Mouse (Mus musculus) limb, embryonic 11.5 days (tissue): ENCODE results near the gene Cep97. TPM values are rescaled to one million over a fixed set of nuclear protein-coding genes. Genes with fewer than 3 reads are reported as not detected.
"Not testable (repeated sequence)": the region's sequence is repeated elsewhere in the genome, so short reads cannot be mapped to it uniquely, and the experiment has no call there.

Source experiments
- ATAC-seq: fragments of 200-750 bp; cut with Nextera tagmentation; 2 replicates; pipeline ENCODE4 v1.8.0; 2017; ENCODE audit warnings: low read depth; ENCODE audit not compliant: insufficient number of reproducible peaks, low FRiP score, low TSS enrichment
- DNase-seq: peaks from one replicate; pipeline ENCODE4 v3.0.0-alpha.2; 2015; ENCODE audit warnings: low spot score
- H3K27ac ChIP-seq: fragments of 300-500 bp; sonication (generic); replicated peaks from 2 replicates; pipeline ENCODE4 v1.5.1; 2014; ENCODE audit warnings: low read depth, mild to moderate bottlenecking, low read length
- H3K27me3 ChIP-seq: fragments of 300-500 bp; sonication (generic); 2 replicates; pipeline ENCODE4 v1.6.1; 2014; ENCODE audit warnings: mild to moderate bottlenecking, low read length, mixed read lengths; ENCODE audit not compliant: control insufficient read depth, insufficient read depth
- H3K36me3 ChIP-seq: fragments of 300-500 bp; sonication (generic); 2 replicates; pipeline ENCODE4 v1.6.1; 2014; ENCODE audit warnings: mild to moderate bottlenecking, low read length, moderate library complexity, mixed read lengths; ENCODE audit not compliant: control insufficient read depth, insufficient read depth
- H3K4me1 ChIP-seq: fragments of 300-500 bp; sonication (generic); 2 replicates; pipeline ENCODE4 v1.6.1; 2014; ENCODE audit warnings: low read length, mixed read lengths; ENCODE audit not compliant: control insufficient read depth, insufficient read depth
- H3K4me2 ChIP-seq: fragments of 300-500 bp; sonication (generic); 2 replicates; pipeline ENCODE4 v1.6.1; 2014; ENCODE audit warnings: low read depth, mild to moderate bottlenecking, moderate library complexity; ENCODE audit not compliant: severe bottlenecking
- H3K4me3 ChIP-seq: fragments of 300-500 bp; sonication (generic); 2 replicates; pipeline ENCODE4 v1.5.1; 2014; ENCODE audit warnings: low read depth, low read length
- H3K9ac ChIP-seq: fragments of 300-500 bp; sonication (generic); 2 replicates; pipeline ENCODE4 v1.6.1; 2014; ENCODE audit warnings: mild to moderate bottlenecking, low read length
- H3K9me3 ChIP-seq: fragments of 300-500 bp; sonication (generic); 2 replicates; pipeline ENCODE4 v1.6.1; 2016; ENCODE audit warnings: low read length; ENCODE audit not compliant: control insufficient read depth
- WGBS: fragments of 180-500 bp; shearing (Covaris S2); extraction: QIAGEN DNeasy Blood & Tissue Kit; methylation state at CpG from one replicate; pipeline ENCODE4 v1.1.7; 2014; 5-methylcytosine and 5-hydroxymethylcytosine counted together
- polyA plus RNA-seq: library from polyadenylated mRNA; unstranded; fragments of >200 nt; fragmentation: Nextera tagmentation; extraction: Ambion mirVana; gene quantifications from 2 replicates; pipeline ENCODE4 v1.2.1, GENCODE M21; 2014

Gene Cep97
- polyA plus RNA-seq, 1 experiment from 2014 or later = 16.0 TPM

- H3K4me3 ChIP-seq = no peak overlapping the region
- peak; percentile 57 for DNase-seq
- no peak overlapping the region for H3K9ac ChIP-seq
- no peaks in the 10 kb centered on the region for H3K27me3 ChIP-seq
- no peak overlapping the region for H3K4me2 ChIP-seq
- no peaks in the 10 kb centered on the region for H3K9me3 ChIP-seq
- H3K36me3 ChIP-seq = peaks cover 15% of the 10 kb centered on the region; the same call in 1 of the 2 replicates
- H3K27ac ChIP-seq = no peak overlapping the region
- H3K4me1 ChIP-seq = no peaks in the 10 kb centered on the region
- 82% methylated on average over 3 of the region's 3 CpGs for WGBS
- ATAC-seq = no peak
Measured at GRCm38 (mm10) chr16:55969147-55969546, 34.5 kb upstream of the Cep97 start.

GRCm38 (mm10) chr16:55967221-55967620 lies 32.6 kb upstream of the Cep97 start:
- no peaks in the 10 kb centered on the region for H3K9me3 ChIP-seq
- no peak overlapping the region for H3K27ac ChIP-seq
- peaks cover 15% of the 10 kb centered on the region; the same call in 1 of the 2 replicates for H3K36me3 ChIP-seq
- peak overlapping the region; percentile 96 for H3K9ac ChIP-seq
- WGBS = 38% methylated on average over 1 of the region's 1 CpGs
- H3K4me1 ChIP-seq = no peaks in the 10 kb centered on the region
- no peak for ATAC-seq
- peak overlapping the region; percentile 83 for H3K4me3 ChIP-seq
- DNase-seq = no peak
- no peaks in the 10 kb centered on the region for H3K27me3 ChIP-seq
- peak overlapping the region; percentile 73 for H3K4me2 ChIP-seq

- Histone ChIP-seq H3K9me3 (no peaks in the 10 kb centered on the region), H3K27ac (peak within 1 kb of the TSS; percentile 77), H3K4me2 (peak within 1 kb of the TSS; percentile 73), H3K27me3 (no peaks in the 10 kb centered on the region), H3K4me1 (no peaks in the 10 kb centered on the region), H3K9ac (peak within 1 kb of the TSS; percentile 96), H3K4me3 (peak within 1 kb of the TSS; percentile 83), H3K36me3 (peaks cover 9% of the 10 kb centered on the region; the same call in 1 of the 2 replicates)
- ATAC-seq = peak; percentile 93
- DNase-seq = peak; percentile 98
- WGBS = under 1% methylated on average over 42 of the region's 42 CpGs
Measured at GRCm38 (mm10) chr16:55966212-55966871, 31.7 kb upstream of the Cep97 start, which contains the start of gene Rpl24. Rpl24 (plus strand) TSS chr16:55966275.

- Histone ChIP-seq H3K4me3 (no peak overlapping the region), H3K36me3 (no peaks in the 10 kb centered on the region), H3K4me2 (no peak overlapping the region), H3K27me3 (no peaks in the 10 kb centered on the region), H3K4me1 (no peaks in the 10 kb centered on the region), H3K9ac (no peak overlapping the region), H3K9me3 (no peaks in the 10 kb centered on the region), H3K27ac (no peak overlapping the region)
- DNase-seq (peak; percentile 59), ATAC-seq (no peak)
- WGBS = 65% methylated on average over 4 of the region's 4 CpGs
Measured at GRCm38 (mm10) chr16:55964126-55964949, 29.7 kb upstream of the Cep97 start.

- H3K4me2 ChIP-seq, H3K9ac ChIP-seq, DNase-seq, H3K36me3 ChIP-seq, ATAC-seq, H3K4me1 ChIP-seq, H3K4me3 ChIP-seq, H3K9me3 ChIP-seq, H3K27ac ChIP-seq, H3K27me3 ChIP-seq: not testable (repeated sequence)
- WGBS = 87% methylated on average over 6 of the region's 11 CpGs
Measured at GRCm38 (mm10) chr16:55963068-55963467, 28.4 kb upstream of the Cep97 start.

GRCm38 (mm10) chr16:55954196-55954595 lies 19.5 kb upstream of the Cep97 start:
- DNase-seq, H3K9ac ChIP-seq, H3K4me2 ChIP-seq, H3K9me3 ChIP-seq, H3K27ac ChIP-seq, H3K4me1 ChIP-seq, ATAC-seq, H3K36me3 ChIP-seq, H3K4me3 ChIP-seq, H3K27me3 ChIP-seq: not testable (repeated sequence)
- WGBS = 90% methylated on average over 9 of the region's 9 CpGs

GRCm38 (mm10) chr16:55952771-55953170 lies 18.1 kb upstream of the Cep97 start:
- Histone ChIP-seq H3K27ac (no peak overlapping the region), H3K36me3 (no peaks in the 10 kb centered on the region), H3K9ac (no peak overlapping the region), H3K27me3 (no peaks in the 10 kb centered on the region), H3K4me1 (no peaks in the 10 kb centered on the region), H3K4me2 (no peak overlapping the region), H3K9me3 (no peaks in the 10 kb centered on the region), H3K4me3 (no peak overlapping the region)
- DNase-seq (no peak), ATAC-seq (no peak)

DNA sequence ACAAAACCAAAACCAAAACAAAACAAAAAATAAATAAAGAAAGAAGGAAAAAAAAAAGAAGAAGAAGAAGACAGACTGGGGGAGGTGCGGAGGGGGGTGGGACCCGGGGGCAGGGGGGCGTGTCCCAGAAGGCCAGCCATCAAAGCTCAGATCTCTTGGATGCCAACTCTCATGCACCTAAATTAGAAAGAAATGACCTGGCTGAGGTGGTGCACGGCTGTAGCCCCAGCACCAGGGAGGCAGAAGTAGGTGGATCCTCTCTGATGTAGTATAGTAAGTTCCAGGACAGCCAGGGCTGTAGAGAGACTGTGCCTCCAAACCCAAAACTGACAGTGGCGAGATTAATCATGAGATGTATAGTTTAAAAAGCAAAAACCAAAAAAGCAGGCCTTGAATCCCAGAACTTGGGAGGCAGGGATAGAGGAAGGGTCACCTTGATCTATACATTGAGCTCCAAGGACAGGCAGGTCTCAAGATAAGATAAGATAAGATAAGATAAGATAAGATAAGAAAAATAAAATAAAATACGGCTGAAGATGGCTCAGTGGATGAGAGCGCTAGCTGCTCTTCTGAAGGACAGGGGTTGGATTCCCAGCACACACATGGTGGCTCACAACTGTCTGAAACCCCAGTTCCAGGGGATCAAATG lies 17.1 kb upstream of the Cep97 start:
- DNase-seq (no peak), ATAC-seq (no peak)
- no peak overlapping the region for H3K9ac ChIP-seq
- WGBS = 74% methylated on average over 7 of the region's 7 CpGs
- H3K4me1 ChIP-seq = no peaks in the 10 kb centered on the region
- H3K4me2 ChIP-seq = no peak overlapping the region
- no peak overlapping the region for H3K27ac ChIP-seq
- no peaks in the 10 kb centered on the region for H3K36me3 ChIP-seq
- no peaks in the 10 kb centered on the region for H3K27me3 ChIP-seq
- no peak overlapping the region for H3K4me3 ChIP-seq
- no peaks in the 10 kb centered on the region for H3K9me3 ChIP-seq
